Mouse (Mus musculus) olfactory bulb, adult 2 months (tissue): ENCODE measurements around the gene Fance.
A peak's percentile ranks its signal among the peaks of the same experiment; 100 is the strongest.

ENCODE experiments used
- CTCF ChIP-seq: fragments of 200-500 bp; IDR thresholded peaks from 2 replicates; pipeline ENCODE4 v1.5.1; 2012; ENCODE audit warnings: low read depth, mild to moderate bottlenecking, low read length, moderate library complexity; ENCODE audit not compliant: insufficient read depth
- POLR2A ChIP-seq: fragments of 200-500 bp; IDR thresholded peaks from 2 replicates; pipeline ENCODE4 v1.6.1; 2012; ENCODE audit warnings: mild to moderate bottlenecking, low read depth, low read length, moderate library complexity; ENCODE audit not compliant: insufficient read depth

DNA sequence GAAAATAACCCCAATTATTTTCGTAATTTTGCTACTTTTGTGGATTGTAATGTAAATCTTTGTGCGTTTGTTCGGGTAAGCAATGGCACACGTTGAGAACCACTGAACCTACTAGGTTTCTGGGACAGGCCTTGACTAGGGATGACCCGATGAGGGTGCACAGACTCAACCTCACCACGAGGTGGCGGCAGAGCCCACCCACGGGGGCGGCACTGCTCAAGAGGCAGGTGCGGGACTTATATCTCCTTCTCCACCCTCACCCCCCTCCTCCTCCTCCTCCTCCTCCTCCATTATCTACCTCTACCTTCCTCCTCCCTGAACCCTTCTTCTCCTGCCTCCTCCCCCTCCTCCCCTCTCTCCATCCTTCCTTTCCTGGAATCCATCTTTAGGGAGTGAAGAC lies 60.5 kb downstream of the Fance start:
- no peak for TF ChIP-seq POLR2A
- TF ChIP-seq CTCF: peak; percentile 50; the same call in 1 of the 2 replicates
